Mouse (Mus musculus) gastrocnemius, adult 18-20 months (tissue): ENCODE data around the gene Ehmt2. TPM values are rescaled to one million over a fixed set of nuclear protein-coding genes. Genes with fewer than 3 reads are reported as not detected.
"Not testable (repeated sequence)": the region's sequence is repeated elsewhere in the genome, so short reads cannot be mapped to it uniquely, and the experiment has no call there.

Experiments
- DNase-seq: peaks from one replicate; pipeline ENCODE4 v3.0.0; 2021; ENCODE audit warnings: low spot score
- microRNA-seq: library from miRNA; unstranded; fragments of <30 nt; microRNA quantifications from one replicate; pipeline ENCODE4 v1.2.0, GENCODE M21; 2021
- total RNA-seq, 2 experiments: library from RNA; stranded (reverse); gene quantifications; 2 replicates each; pipeline ENCODE4 v1.2.3; 2021

The Ehmt2 gene
- total RNA-seq, 2 experiments from 2014 or later: 26.7 to 29.5 TPM

DNA sequence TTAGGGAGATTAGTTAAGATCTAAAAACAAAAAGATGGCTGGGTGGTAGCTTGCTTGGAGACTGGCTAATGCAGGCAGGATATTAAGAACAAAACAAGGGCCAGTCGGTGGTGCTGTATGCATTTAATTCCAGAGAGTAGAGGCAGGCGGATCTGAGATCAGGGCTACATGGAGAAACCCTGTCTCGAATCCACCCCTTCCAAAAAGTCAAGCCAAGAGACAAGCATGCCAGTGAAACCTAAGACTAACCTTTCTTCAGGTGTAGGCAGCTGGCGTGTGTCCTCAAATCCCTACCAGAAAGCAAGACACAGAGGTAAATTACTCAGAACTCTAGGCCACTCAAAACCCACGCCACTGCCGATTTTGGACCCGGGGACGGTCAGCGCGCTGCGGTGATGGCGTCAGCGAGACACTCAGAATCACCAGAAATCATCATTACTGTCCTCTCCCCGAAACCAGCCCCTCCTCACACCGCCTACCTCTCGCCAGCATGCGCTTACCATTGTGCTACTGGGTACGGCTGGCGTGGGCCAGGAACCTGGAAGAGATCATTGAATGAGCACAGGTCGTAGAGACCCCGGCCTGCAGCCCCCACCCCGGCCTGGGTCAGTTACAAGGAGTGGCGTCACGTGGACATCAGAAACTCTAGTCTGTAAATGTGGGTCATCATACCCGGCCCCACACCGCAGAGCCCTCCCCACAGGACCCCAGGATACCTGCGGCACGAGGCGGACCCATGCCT, 53.5 kb downstream of the Ehmt2 start:
- no peak for DNase-seq

DNA sequence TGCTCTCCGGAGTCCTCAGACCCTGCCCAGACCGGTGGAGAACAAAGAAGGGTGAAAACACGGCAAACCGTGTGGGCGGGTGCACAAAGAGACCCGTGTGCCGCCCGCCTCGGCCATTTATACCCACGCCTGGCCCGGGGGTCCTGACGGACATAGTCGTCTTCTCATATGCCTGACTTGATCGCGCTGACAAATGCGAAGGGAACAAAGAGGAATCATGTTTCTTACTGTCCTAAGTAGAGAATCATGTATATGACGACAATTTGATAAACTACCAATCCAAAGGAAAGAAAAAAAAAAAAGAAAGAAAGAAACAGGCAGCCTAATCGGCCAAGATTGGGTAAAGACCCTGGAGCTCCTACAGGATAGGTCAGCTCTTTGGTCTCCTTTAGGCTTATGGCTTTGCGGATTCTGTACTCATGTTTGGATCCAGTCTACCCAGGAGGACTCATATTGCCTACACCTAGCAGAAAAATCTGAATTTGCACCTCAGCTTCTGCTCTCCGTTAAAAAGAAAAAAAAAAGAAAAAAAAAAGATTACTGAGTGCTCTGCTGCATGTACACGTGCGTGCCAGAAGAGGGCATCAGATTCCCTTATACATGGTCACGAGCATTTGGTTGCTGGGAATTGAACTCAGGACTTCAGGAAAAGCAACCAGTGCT, 54.2 kb downstream of the Ehmt2 start:
- peak; percentile 83 for DNase-seq

DNA sequence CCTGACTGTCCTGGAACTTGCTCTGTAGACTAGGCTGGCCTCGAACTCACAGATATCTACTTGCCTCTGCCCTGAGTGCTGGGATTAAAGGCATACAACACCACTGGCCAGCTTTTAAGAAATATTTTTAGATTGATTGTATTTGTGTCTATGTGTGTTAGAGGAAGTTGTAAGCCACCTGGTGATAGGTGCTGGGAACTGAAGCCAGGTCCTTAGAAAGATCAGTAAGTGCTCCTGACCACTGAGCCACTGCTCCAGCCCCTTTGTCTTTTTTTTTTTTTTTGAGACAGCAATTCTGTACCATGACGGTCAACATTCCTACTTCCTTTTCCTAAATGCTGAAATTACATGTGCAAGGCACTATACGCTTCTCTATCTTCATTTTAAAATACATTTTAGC, 55.0 kb downstream of the Ehmt2 start:
- no peak for DNase-seq

DNA sequence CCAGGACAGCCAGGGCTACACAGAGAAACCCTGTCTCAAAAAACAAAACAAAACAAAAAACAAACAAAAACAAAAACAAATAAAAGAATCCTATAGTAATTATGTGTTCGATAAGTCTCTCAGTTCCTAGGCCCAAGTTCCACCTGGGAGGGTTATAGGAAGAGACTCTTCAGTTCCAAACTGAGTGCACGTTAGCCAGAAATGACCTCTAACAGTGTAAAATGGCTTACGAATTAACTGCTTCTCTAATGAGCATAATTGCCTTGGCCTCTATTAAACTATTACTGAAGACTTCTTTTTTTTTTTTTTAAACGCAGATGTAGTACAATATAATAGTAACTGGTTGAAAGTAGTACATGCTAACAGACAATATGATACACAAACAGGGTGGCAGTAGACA, 55.6 kb downstream of the Ehmt2 start:
- no peak for DNase-seq

DNA sequence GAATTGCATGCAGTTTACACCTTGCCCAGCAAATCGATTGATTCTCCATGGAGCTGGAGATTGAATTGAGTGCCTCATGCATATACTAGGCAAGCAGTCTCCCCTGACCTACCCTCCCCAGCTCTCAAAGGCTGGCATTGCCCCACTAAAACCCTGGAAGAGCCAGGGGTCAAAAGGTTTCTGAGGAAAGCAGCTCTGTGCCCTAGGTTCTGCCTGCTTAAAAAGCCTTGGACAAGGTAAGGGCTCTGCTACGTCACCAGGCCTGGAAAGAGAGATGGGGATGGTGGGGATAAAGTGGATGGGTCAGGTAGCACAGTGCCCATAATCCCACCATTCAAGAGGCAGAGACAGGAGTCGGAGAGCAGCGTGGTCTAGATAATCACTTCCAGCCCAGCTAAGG, 56.6 kb downstream of the Ehmt2 start:
- DNase-seq: no peak

DNA sequence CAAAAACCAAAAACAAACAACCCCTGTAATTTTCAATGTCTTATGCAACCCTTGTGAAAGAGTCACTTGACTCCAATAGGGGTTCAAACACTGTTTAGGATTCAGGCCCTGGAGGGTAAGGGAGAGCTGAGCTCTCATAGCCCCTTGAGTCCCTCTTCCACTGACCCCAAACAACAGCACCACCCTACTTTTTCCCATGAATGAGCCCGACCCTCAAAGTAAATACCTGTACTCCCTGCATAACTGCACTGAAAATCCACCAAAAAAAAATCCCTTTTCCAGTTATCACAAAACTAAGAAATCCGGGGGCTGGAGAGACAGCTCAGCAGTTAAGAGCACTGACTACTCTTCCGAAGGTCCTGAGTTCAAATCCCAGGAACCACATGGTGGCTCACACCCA, 57.6 kb downstream of the Ehmt2 start:
- no peak for DNase-seq

DNA sequence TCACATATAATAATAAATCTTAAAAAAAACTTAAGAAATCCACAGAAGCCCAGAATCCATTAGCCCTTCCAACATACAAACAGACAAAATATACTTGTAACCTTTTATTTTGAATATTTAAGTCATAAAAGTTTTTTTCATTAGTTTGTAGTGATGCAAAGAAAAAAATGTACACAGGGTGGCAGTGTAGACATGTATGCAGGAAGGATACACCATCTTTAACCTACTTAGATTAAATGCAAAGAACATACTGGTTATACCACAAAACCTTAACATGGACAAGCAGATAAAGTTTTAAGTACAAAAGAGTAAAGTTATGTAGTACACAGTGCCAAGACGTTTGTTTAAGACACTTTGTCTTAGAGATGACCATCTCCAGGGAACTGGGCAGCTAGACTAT, 58.1 kb downstream of the Ehmt2 start:
- no peak for DNase-seq

DNA sequence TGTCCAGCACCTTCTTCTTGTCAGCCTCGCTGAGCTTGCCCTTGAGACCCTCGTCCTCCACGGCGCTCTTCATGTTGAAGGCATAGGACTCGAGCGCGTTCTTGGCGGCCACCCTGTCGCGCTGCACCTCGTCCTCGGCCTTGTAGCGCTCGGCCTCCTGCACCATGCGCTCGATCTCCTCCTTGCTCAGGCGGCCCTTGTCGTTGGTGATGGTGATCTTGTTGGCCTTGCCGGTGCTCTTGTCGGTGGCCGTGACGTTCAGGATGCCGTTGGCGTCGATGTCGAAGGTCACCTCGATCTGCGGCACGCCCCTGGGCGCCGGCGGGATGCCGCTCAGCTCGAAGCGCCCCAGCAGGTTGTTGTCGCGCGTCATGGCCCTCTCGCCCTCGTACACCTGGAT, 59.0 kb downstream of the Ehmt2 start:
- DNase-seq: not testable (repeated sequence)

DNA sequence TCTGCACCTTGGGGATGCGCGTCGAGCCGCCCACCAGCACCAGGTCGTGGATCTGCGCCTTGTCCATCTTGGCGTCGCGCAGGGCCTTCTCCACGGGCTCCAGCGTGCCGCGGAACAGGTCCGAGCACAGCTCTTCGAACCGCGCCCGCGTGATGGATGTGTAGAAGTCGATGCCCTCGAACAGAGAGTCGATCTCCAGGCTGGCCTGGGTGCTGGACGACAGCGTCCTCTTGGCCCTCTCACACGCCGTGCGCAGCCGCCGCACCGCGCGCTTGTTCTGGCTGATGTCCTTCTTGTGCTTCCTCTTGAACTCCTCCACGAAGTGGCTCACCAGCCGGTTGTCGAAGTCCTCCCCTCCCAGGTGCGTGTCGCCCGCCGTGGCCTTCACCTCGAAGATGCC, 59.7 kb downstream of the Ehmt2 start:
- DNase-seq: not testable (repeated sequence)

DNA sequence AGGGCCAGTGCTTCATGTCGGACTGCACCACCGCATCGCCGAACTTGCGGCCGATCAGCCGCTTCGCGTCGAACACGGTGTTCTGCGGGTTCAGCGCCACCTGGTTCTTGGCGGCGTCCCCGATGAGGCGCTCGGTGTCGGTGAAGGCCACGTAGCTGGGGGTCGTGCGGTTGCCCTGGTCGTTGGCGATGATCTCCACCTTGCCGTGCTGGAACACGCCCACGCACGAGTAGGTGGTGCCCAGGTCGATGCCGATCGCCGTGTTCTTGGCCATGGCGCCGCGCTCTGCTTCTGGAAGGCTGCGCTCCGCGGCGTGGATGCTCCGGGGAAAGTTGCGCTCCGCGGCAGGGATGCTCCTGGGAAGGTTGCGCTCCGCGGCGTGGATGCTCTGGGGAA, 60.5 kb downstream of the Ehmt2 start:
- not testable (repeated sequence) for DNase-seq

DNA sequence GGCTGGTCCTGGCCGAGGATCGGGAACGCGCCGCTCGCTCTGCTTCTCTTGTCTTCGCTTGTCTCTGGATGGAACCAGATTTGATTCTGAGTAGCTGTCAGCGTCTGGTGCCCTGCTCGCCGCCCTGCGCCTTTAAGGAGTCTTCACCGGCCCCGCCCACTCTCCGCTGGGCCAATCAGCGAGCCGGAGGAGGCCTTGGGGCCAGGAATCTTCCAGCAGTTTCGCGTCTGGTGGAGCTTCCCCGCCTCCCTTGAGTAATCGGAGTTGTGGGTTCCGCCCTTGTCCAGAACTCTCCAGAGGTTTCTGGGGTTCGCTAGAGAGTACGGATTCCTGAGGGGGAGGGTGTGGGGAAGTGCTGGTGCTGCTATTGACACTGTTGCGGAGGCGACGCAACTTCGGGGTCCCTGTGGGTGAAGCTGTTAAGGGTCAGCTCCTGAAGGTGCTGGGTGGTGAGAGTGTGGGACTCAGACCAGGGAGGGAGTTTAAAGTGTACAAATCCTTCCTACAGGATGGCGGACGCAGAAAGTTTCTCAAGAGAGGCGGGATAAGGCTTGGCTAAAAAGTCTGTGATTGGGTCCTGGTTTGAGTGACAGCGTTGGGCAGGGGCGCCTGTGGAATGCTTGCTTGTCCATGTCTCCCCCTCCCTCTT, 61.0 kb downstream of the Ehmt2 start, which contains the start of gene Hspa1b:
Hspa1b (minus strand) TSS at position 109 of the 649 bp plus-strand sequence.
- DNase-seq: peak; percentile 88

DNA sequence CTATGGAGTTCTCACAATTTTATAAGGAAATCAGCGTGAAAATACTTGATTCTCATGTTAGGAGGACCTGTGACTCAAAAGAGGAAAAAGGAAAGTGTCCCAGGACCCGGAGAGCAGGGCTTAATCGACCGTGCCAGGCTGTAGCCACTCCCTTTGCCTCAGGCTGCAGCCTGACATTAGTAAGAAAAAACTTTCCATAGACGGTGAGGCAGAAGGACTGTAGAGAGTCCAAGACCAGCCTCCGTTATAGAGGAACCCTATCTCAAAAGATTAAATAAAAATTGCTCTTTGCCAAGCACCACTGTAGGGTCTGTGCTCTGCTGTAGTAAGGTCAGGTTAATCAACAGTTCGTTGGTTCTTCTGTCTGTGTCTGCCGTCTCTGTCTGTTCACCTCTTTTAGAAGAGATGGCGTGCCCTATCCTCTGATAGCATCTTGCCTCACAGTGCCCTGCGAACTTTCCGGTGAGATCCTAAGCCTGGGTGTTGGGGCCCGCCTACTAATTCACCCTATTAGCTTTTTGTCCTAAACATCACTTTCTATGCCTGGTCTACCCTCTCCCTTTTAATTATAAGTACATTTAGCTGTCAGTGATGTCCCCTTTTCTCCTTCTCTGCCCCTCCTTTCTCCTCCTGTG, 61.7 kb downstream of the Ehmt2 start:
- DNase-seq: peak; percentile 43

DNA sequence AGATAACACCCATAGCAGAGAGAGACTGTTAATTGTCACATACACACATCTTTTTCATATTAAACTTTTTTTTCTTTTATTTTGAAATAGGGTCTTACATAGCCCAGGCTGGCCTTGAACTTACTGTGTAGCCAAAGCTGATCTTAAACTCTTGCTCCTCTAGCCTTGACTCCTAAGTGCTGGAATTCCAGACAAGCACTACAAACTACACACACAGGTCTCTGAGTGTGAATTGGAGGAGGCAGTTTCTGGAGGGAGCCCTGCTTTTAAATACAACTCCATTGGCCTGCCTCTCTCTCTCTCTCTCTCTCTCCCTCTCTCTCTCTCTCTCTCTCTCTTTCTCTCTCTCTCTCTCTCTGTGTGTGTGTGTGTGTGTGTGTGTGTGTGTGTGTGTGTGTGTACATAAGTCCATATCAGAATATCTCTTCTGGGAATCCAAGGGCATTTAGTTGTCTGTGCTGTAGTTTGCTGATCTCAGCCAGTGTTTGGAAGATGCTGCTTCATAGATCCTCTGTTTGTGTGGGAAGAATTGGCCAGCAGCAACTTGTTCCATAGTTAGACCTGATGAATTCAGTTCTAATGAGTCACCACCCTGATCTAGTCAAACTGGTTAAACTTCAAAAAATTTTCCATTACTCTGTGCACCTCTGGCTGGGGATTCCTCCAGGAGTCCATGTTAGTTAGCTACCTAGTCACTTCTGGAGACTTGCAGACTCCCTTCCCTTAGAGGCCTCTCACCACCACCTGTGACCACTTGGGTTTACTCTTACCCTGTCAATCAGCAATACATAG, 62.6 kb downstream of the Ehmt2 start:
- DNase-seq: no peak

DNA sequence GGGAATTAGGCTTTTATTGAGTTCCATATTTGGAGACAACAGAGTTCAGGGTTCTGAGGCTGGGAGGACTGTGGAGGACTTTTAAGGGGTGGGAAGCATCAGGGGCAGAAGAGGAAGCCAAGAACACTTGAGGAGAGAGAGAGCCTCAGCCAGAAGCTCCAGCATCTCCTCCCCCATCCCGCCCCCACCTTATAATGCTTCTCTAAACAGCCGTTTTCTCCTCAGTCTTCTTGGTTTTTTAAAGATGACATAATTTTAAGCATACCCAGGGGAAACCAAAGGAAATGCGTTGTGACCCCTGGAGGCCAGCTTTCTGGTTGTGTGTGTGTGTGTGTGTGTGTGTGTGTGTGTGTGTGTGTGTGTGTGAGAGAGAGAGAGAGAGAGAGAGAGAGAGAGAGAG, 63.9 kb downstream of the Ehmt2 start:
- DNase-seq: no peak

DNA sequence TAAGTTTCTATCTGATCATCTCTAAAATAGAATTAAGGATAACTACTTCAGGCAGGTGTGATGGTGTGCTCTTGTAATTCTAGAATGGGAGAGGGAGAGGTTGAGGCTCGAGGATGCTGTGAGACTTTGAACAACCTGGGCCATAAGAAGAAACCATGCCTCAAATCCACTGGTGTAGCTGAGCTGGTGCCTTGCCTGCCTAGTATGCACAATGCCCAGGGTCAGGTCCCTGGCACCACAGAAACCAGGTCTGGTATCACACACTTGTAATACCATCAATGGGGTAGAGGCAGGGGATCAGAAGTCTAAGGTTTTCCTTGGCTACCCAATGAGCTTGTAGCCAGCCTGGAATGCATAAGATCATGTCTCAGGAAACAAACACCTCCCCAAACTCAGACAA, 64.6 kb downstream of the Ehmt2 start:
- no peak for DNase-seq

Small RNAs within 50 kb of the gene (microRNA-seq; reads per million reads assigned to microRNA genes)
- gene Mir6972: not detected

Other genes starting within 250 kb of the Ehmt2 start
- gene Tnxb, start 227.9 kb upstream of the Ehmt2 start, total RNA-seq: 10 to 100 TPM; 28.3 to 32.8 TPM
- 10 to 100 TPM in 1 of 2 experiments, 1 to 10 TPM in 1; 4.3 to 11.7 TPM for gene C4b, start 154.6 kb upstream of the Ehmt2 start, total RNA-seq
- gene Cyp21a1, start 93.9 kb upstream of the Ehmt2 start, total RNA-seq: under 1 TPM in 1 of 2 experiments, not detected in 1; 0.21 TPM
- 1 to 10 TPM; 6.6 to 7.6 TPM for gene Stk19, start 61.5 kb upstream of the Ehmt2 start, total RNA-seq
- gene Dxo, start 61.5 kb upstream of the Ehmt2 start, total RNA-seq: 1 to 10 TPM; 8.3 to 8.8 TPM
- 10 to 100 TPM; 20.8 to 21.3 TPM for gene Skiv2l, start 48.3 kb upstream of the Ehmt2 start, total RNA-seq
- 10 to 100 TPM in 1 of 2 experiments, 1 to 10 TPM in 1; 9.0 to 12.0 TPM for gene Nelfe, start 48.1 kb upstream of the Ehmt2 start, total RNA-seq
- 1 to 10 TPM; 2.9 to 6.9 TPM for gene Cfb, start 36.0 kb upstream of the Ehmt2 start, total RNA-seq
- 1 to 10 TPM; 5.9 to 6.9 TPM for gene Zbtb12, start 19.0 kb upstream of the Ehmt2 start, total RNA-seq
- gene Gm20547, start 16.4 kb upstream of the Ehmt2 start, total RNA-seq: not detected
- gene C2, start 204 bp upstream of the Ehmt2 start, total RNA-seq: 1 to 10 TPM; 1.5 to 1.6 TPM
- gene Slc44a4, start 16.0 kb downstream of the Ehmt2 start, total RNA-seq: not detected
- gene Neu1, start 32.8 kb downstream of the Ehmt2 start, total RNA-seq: 10 to 100 TPM in 1 of 2 experiments, 1 to 10 TPM in 1; 9.1 to 10.2 TPM
- 10 to 100 TPM; 11.4 to 94.8 TPM for gene Hspa1b, start 60.8 kb downstream of the Ehmt2 start, total RNA-seq
- gene Gm20481, start 71.4 kb downstream of the Ehmt2 start, total RNA-seq: not detected
- 10 to 100 TPM; 16.6 to 99.8 TPM for gene Hspa1a, start 73.7 kb downstream of the Ehmt2 start, total RNA-seq
- gene Hspa1l, start 74.2 kb downstream of the Ehmt2 start, total RNA-seq: 10 to 100 TPM; 31.8 to 33.6 TPM
- 10 to 100 TPM; 14.0 to 17.1 TPM for gene Lsm2, start 83.4 kb downstream of the Ehmt2 start, total RNA-seq
- gene Vars, start 102.5 kb downstream of the Ehmt2 start, total RNA-seq: 10 to 100 TPM; 38.2 TPM
- 10 to 100 TPM; 13.2 to 16.8 TPM for gene Vwa7, start 118.1 kb downstream of the Ehmt2 start, total RNA-seq
- gene Sapcd1, start 129.5 kb downstream of the Ehmt2 start, total RNA-seq: not detected
- gene Msh5, start 148.3 kb downstream of the Ehmt2 start, total RNA-seq: under 1 TPM in 1 of 2 experiments, not detected in 1; 0.28 TPM
- gene Clic1, start 151.5 kb downstream of the Ehmt2 start, total RNA-seq: 10 to 100 TPM in 1 of 2 experiments, 1 to 10 TPM in 1; 7.5 to 11.6 TPM
- gene Ddah2, start 160.6 kb downstream of the Ehmt2 start, total RNA-seq: 1 to 10 TPM; 4.5 to 8.7 TPM
- gene Ly6g6c, start 166.9 kb downstream of the Ehmt2 start, total RNA-seq: not detected
- not detected for gene Mpig6b, start 167.7 kb downstream of the Ehmt2 start, total RNA-seq
- not detected for gene Ly6g6e, start 178.4 kb downstream of the Ehmt2 start, total RNA-seq
- 1 to 10 TPM in 1 of 2 experiments, not detected in 1; 3.0 TPM for gene Ly6g6d, start 179.6 kb downstream of the Ehmt2 start, total RNA-seq
- not detected for gene Ly6g6f, start 187.1 kb downstream of the Ehmt2 start, total RNA-seq
- 10 to 100 TPM; 85.3 to 87.7 TPM for gene Abhd16a, start 190.8 kb downstream of the Ehmt2 start, total RNA-seq
- gene Ly6g5c, start 209.8 kb downstream of the Ehmt2 start, total RNA-seq: not detected
- gene Ly6g5b, start 217.0 kb downstream of the Ehmt2 start, total RNA-seq: not detected
- 1 to 10 TPM; 8.7 to 9.0 TPM for gene Gpank1, start 223.0 kb downstream of the Ehmt2 start, total RNA-seq
- gene Csnk2b, start 223.6 kb downstream of the Ehmt2 start, total RNA-seq: 100 to 1,000 TPM; 176 to 183 TPM
- gene D17H6S53E, start 227.9 kb downstream of the Ehmt2 start, total RNA-seq: 10 to 100 TPM; 12.6 to 16.6 TPM
- not detected for gene Apom, start 233.6 kb downstream of the Ehmt2 start, total RNA-seq
- 100 to 1,000 TPM; 233 to 265 TPM for gene Bag6, start 236.7 kb downstream of the Ehmt2 start, total RNA-seq